Mouse (Mus musculus) liver, adult 2 months (tissue): Measurements from ENCODE around the gene Crabp2. TPM values are rescaled to one million over a fixed set of nuclear protein-coding genes. Genes with fewer than 3 reads are reported as not detected.

Experiments used
- DNase-seq: peaks from one replicate; pipeline ENCODE4 v3.0.0-alpha.2; 2011; ENCODE audit warnings: low read depth, low spot score; ENCODE audit errors: extremely low read depth
- H3K27ac ChIP-seq: fragments of 200-500 bp; replicated peaks from 2 replicates; pipeline ENCODE4 v1.5.1; 2012; ENCODE audit warnings: low read depth, mild to moderate bottlenecking, control low read depth, inconsistent platforms, low read length; ENCODE audit not compliant: insufficient read depth
- H3K27me3 ChIP-seq: fragments of 200-500 bp; 2 replicates; pipeline ENCODE4 v1.6.1; 2012; ENCODE audit warnings: mild to moderate bottlenecking, moderate library complexity, low read length, inconsistent platforms; ENCODE audit not compliant: control insufficient read depth, insufficient read depth
- H3K36me3 ChIP-seq: fragments of 200-500 bp; 2 replicates; pipeline ENCODE4 v1.6.1; 2012; ENCODE audit warnings: low read length, inconsistent platforms; ENCODE audit not compliant: control insufficient read depth, insufficient read depth
- H3K4me1 ChIP-seq: fragments of 200-500 bp; 2 replicates; pipeline ENCODE4 v1.6.1; 2011; ENCODE audit warnings: low read length; ENCODE audit not compliant: control insufficient read depth, insufficient read depth
- H3K4me3 ChIP-seq: fragments of 200-500 bp; 2 replicates; pipeline ENCODE4 v1.5.1; 2011; ENCODE audit warnings: low read depth, mild to moderate bottlenecking, control low read depth, low read length, moderate library complexity; ENCODE audit not compliant: insufficient read depth
- H3K79me2 ChIP-seq: fragments of 200-500 bp; 2 replicates; pipeline ENCODE4 v1.6.1; 2012; ENCODE audit warnings: inconsistent platforms, mild to moderate bottlenecking, low read length, moderate library complexity; ENCODE audit not compliant: control insufficient read depth, insufficient read depth
- H3K9ac ChIP-seq: fragments of 200-500 bp; 2 replicates; pipeline ENCODE4 v1.6.1; 2012; ENCODE audit warnings: low read depth, mild to moderate bottlenecking, control low read depth, inconsistent platforms, low read length
- CTCF ChIP-seq: fragments of 200-500 bp; IDR thresholded peaks from 2 replicates; pipeline ENCODE4 v1.5.1; 2011; ENCODE audit warnings: low read depth, low read length, control low read depth
- POLR2A ChIP-seq: fragments of 200-500 bp; IDR thresholded peaks from 2 replicates; pipeline ENCODE4 v1.6.1; 2011; ENCODE audit warnings: low read length, control low read depth; ENCODE audit not compliant: insufficient read depth; ENCODE audit errors: extremely low read depth
- WGBS: fragments of 180-500 bp; shearing (Covaris S2); methylation state at CpG from one replicate; pipeline ENCODE4 v1.1.7; 2018; 5-methylcytosine and 5-hydroxymethylcytosine counted together
- polyA plus RNA-seq: library from polyadenylated mRNA; depleted of rRNA; stranded (reverse); fragments of >200 nt; gene quantifications from 2 replicates; pipeline ENCODE4 v1.2.3, GENCODE M21; 2012
- total RNA-seq: library from RNA; depleted of rRNA; stranded (reverse); fragments of >200 nt; gene quantifications from 2 replicates; pipeline ENCODE4 v1.2.3, GENCODE M21; 2014

Gene Crabp2
- total and polyA plus RNA-seq, 2 experiments, result not detected

DNA sequence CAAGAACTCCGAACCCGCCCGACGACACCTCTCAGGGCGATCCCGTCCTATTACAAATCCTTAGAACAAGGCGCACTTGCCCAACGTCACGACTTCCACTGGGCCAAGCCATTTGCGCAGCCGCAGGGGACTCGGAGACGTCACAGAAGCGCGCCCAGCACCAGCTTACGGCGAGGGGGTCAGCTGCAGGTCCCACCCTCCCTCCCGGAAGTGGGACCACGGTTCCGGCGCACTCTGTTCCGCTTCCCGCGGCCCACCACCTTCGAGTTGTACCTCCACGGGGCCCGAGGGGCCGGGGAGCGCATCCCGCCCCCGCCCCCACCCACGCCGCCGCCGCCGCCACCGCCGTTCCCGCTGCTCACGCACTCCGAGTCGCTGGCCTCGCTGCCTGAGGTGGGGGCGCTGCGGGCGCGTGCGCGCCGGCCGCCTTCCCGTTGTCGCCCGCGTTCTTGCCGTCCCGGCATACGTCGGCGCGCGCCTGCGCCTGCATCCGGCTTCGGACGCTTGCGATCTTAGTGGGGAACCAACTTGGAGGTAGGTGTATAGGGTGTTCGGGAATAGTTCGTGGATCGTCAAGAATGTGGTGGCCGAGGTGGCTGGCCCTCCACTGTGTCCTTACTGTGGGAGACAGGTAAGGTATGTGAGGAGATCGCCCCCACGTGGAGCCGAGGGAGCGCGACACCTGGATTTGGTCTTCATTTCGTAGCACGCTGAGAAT lies 18.2 kb upstream of the Crabp2 start, which contains the start of the genes Isg20l2 and Rrnad1:
Gene Isg20l2 (plus strand): TSS at position 237 of the 718 bp plus-strand sequence.
Gene Rrnad1 (minus strand): TSS at position 640 of the 718 bp plus-strand sequence.
- Histone ChIP-seq H3K79me2 (peaks cover 32% of the 10 kb centered on the region), H3K27me3 (no peaks in the 10 kb centered on the region), H3K4me1 (peaks cover 28% of the 10 kb centered on the region), H3K9ac (peak within 1 kb of the TSS; percentile 82), H3K36me3 (peaks cover 9% of the 10 kb centered on the region; the same call in 1 of the 2 replicates), H3K27ac (peak within 1 kb of the TSS; percentile 65), H3K4me3 (peak within 1 kb of the TSS; percentile 76)
- peak; percentile 93 for DNase-seq
- WGBS, result under 1% methylated on average over 78 of the region's 78 CpGs
- peak; percentile 89 for TF ChIP-seq CTCF
- TF ChIP-seq POLR2A, result no peak; the same call in 1 of the 2 replicates

- TF ChIP-seq POLR2A (no peak), CTCF (no peak)
- no peaks in the 10 kb centered on the region for H3K27me3 ChIP-seq
- 22% methylated on average over 5 of the region's 5 CpGs for WGBS
- H3K4me1 ChIP-seq, result peaks cover 29% of the 10 kb centered on the region
- DNase-seq, result peak; percentile 95
- H3K9ac ChIP-seq, result peak overlapping the region; percentile 50
- peak overlapping the region; percentile 90 for H3K27ac ChIP-seq
- peaks cover 22% of the 10 kb centered on the region for H3K36me3 ChIP-seq
- peaks cover 30% of the 10 kb centered on the region for H3K79me2 ChIP-seq
- peak overlapping the region; percentile 30 for H3K4me3 ChIP-seq
Measured at GRCm38 (mm10) chr3:87934026-87934425, 14.4 kb upstream of the Crabp2 start.

GRCm38 (mm10) chr3:87934501-87934900 lies 14.0 kb upstream of the Crabp2 start:
- H3K4me3 ChIP-seq, result no peak overlapping the region
- peaks cover 25% of the 10 kb centered on the region for H3K4me1 ChIP-seq

DNA sequence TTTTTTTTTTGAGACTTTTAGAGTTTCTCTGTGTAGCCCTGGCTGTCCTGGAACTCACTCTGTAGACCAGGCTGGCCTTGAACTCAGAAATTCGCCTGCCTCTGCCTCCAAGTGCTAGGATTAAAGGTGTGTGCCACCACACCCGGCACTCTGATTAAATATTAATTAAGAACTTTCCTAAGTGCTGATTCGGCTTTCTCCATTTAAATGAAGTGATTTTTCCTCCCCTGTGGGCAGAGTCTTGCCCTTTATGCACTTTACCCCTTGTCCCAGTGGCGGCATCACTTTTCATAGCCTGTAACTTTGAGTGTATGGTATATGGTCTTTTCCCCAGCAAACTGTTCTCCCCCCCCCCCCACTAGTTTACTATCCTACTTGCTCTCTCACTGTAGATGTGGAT lies 13.3 kb upstream of the Crabp2 start:
- H3K36me3 ChIP-seq, result peaks cover 33% of the 10 kb centered on the region
- WGBS, result 24% methylated on average over 4 of the region's 4 CpGs
- H3K27me3 ChIP-seq, result no peaks in the 10 kb centered on the region
- peak overlapping the region; percentile 11 for H3K27ac ChIP-seq
- H3K9ac ChIP-seq, result no peak overlapping the region
- H3K79me2 ChIP-seq, result peaks cover 26% of the 10 kb centered on the region
- peak; percentile 42 for DNase-seq
- TF ChIP-seq POLR2A (no peak), CTCF (no peak)
- no peak overlapping the region for H3K4me3 ChIP-seq
- peaks cover 25% of the 10 kb centered on the region for H3K4me1 ChIP-seq

More at GRCm38 (mm10) chr3:87934501-87934900, 14.0 kb upstream of the Crabp2 start:
- peak overlapping the region; percentile 90 for H3K27ac ChIP-seq
- H3K36me3 ChIP-seq, result peaks cover 26% of the 10 kb centered on the region
- WGBS, result 42% methylated on average over 4 of the region's 4 CpGs
- TF ChIP-seq POLR2A (no peak), CTCF (peak; percentile 12; the same call in 1 of the 2 replicates)
- H3K79me2 ChIP-seq, result peaks cover 26% of the 10 kb centered on the region
- H3K27me3 ChIP-seq, result no peaks in the 10 kb centered on the region
- no peak for DNase-seq
- H3K9ac ChIP-seq, result no peak overlapping the region

GRCm38 (mm10) chr3:87935776-87936175 lies 12.7 kb upstream of the Crabp2 start:
- Histone ChIP-seq H3K27ac (no peak overlapping the region; the same call in 1 of the 2 replicates), H3K9ac (no peak overlapping the region), H3K4me3 (no peak overlapping the region), H3K27me3 (no peaks in the 10 kb centered on the region), H3K36me3 (peaks cover 36% of the 10 kb centered on the region), H3K4me1 (peaks cover 25% of the 10 kb centered on the region), H3K79me2 (peaks cover 21% of the 10 kb centered on the region)
- DNase-seq, result peak; percentile 64
- no peak for TF ChIP-seq POLR2A
- peak; percentile 84 for TF ChIP-seq CTCF
- WGBS, result 94% methylated on average over 2 of the region's 2 CpGs

GRCm38 (mm10) chr3:87940611-87941010 lies 7.9 kb upstream of the Crabp2 start:
- DNase-seq, result no peak
- no peak overlapping the region for H3K4me3 ChIP-seq
- peaks cover 46% of the 10 kb centered on the region for H3K36me3 ChIP-seq
- peaks cover 2% of the 10 kb centered on the region; the same call in 1 of the 2 replicates for H3K4me1 ChIP-seq
- no peaks in the 10 kb centered on the region for H3K27me3 ChIP-seq
- peaks cover 7% of the 10 kb centered on the region for H3K79me2 ChIP-seq
- no peak for TF ChIP-seq CTCF
- TF ChIP-seq POLR2A, result no peak
- H3K9ac ChIP-seq, result no peak overlapping the region
- 80% methylated on average over 5 of the region's 5 CpGs for WGBS
- no peak overlapping the region for H3K27ac ChIP-seq
